Mouse (Mus musculus) hindbrain, embryonic 15.5 days (tissue): ENCODE results near the gene Pard3. TPM values are rescaled to one million over a fixed set of nuclear protein-coding genes. Genes with fewer than 3 reads are reported as not detected.

Experiments
- ATAC-seq: fragments of 200-750 bp; cut with Nextera tagmentation; 2 replicates; pipeline ENCODE4 v1.8.0; 2017; ENCODE audit warnings: low read depth, moderate number of reproducible peaks, moderate TSS enrichment; ENCODE audit not compliant: low FRiP score
- H3K27ac ChIP-seq: fragments of 300-500 bp; sonication (generic); replicated peaks from 2 replicates; pipeline ENCODE4 v1.5.1; 2015; ENCODE audit warnings: mild to moderate bottlenecking, inconsistent platforms
- H3K27me3 ChIP-seq: fragments of 300-500 bp; sonication (generic); 2 replicates; pipeline ENCODE4 v1.6.1; 2015; ENCODE audit warnings: control low read depth, inconsistent platforms
- H3K36me3 ChIP-seq: fragments of 300-500 bp; sonication (generic); 2 replicates; pipeline ENCODE4 v1.6.1; 2015; ENCODE audit warnings: control low read depth, inconsistent platforms
- H3K4me1 ChIP-seq: fragments of 300-500 bp; sonication (generic); replicated peaks from 2 replicates; pipeline ENCODE4 v1.6.1; 2015; ENCODE audit warnings: control low read depth, inconsistent platforms
- H3K4me2 ChIP-seq: fragments of 300-500 bp; sonication (generic); 2 replicates; pipeline ENCODE4 v1.6.1; 2015; ENCODE audit warnings: moderate library complexity, mild to moderate bottlenecking, inconsistent platforms
- H3K4me3 ChIP-seq: fragments of 300-500 bp; sonication (generic); 2 replicates; pipeline ENCODE4 v1.5.1; 2015; ENCODE audit warnings: mild to moderate bottlenecking, inconsistent platforms
- H3K9ac ChIP-seq: fragments of 300-500 bp; sonication (generic); 2 replicates; pipeline ENCODE4 v1.6.1; 2015; ENCODE audit warnings: inconsistent platforms
- H3K9me3 ChIP-seq: fragments of 300-500 bp; sonication (generic); 2 replicates; pipeline ENCODE4 v1.6.1; 2016; ENCODE audit warnings: control low read depth, inconsistent platforms
- WGBS: fragments of 180-500 bp; shearing (Covaris S2); methylation state at CpG from one replicate; pipeline ENCODE4 v1.1.7; 2015; 5-methylcytosine and 5-hydroxymethylcytosine counted together
- polyA plus RNA-seq: library from polyadenylated mRNA; unstranded; fragments of >200 nt; fragmentation: Nextera tagmentation; extraction: Ambion mirVana; gene quantifications from 2 replicates; pipeline ENCODE4 v1.2.1, GENCODE M21; 2015

The Pard3 gene
- polyA plus RNA-seq, 1 experiment from 2014 or later = 18.2 TPM

- Histone ChIP-seq H3K36me3 (no peaks in the 10 kb centered on the region), H3K27ac (peak overlapping the region; percentile 57; the same call in 1 of the 2 replicates), H3K4me3 (no peak overlapping the region), H3K4me1 (peaks cover 19% of the 10 kb centered on the region), H3K4me2 (no peak overlapping the region), H3K9me3 (no peaks in the 10 kb centered on the region), H3K9ac (no peak overlapping the region), H3K27me3 (no peaks in the 10 kb centered on the region)
- ATAC-seq = no peak
- 74% methylated on average over 9 of the region's 9 CpGs for WGBS
Measured at GRCm38 (mm10) chr8:127440161-127440833, 376.6 kb downstream of the Pard3 start.

- H3K4me2 ChIP-seq = no peak overlapping the region
- peaks cover 19% of the 10 kb centered on the region for H3K4me1 ChIP-seq
- no peaks in the 10 kb centered on the region for H3K9me3 ChIP-seq
- H3K36me3 ChIP-seq = no peaks in the 10 kb centered on the region
- H3K27me3 ChIP-seq = no peaks in the 10 kb centered on the region
- WGBS = 70% methylated on average over 6 of the region's 6 CpGs
- no peak overlapping the region for H3K4me3 ChIP-seq
- H3K9ac ChIP-seq = no peak overlapping the region
- H3K27ac ChIP-seq = no peak overlapping the region
- 0 out of 2 replicates have a peak, but pooled peaks have one; percentile 64 for ATAC-seq
Measured at GRCm38 (mm10) chr8:127440834-127441485, 377.3 kb downstream of the Pard3 start.

GRCm38 (mm10) chr8:127447401-127447800 is 383.7 kb downstream of the Pard3 start:
- 97% methylated on average over 1 of the region's 1 CpGs for WGBS
- H3K4me1 ChIP-seq = peaks cover 20% of the 10 kb centered on the region

GRCm38 (mm10) chr8:127449066-127449840 is 385.6 kb downstream of the Pard3 start:
- Histone ChIP-seq H3K4me1 (peaks cover 24% of the 10 kb centered on the region), H3K36me3 (no peaks in the 10 kb centered on the region)
- ATAC-seq = no peak

More at GRCm38 (mm10) chr8:127447401-127447800, 383.7 kb downstream of the Pard3 start:
- no peak overlapping the region for H3K4me3 ChIP-seq
- H3K27ac ChIP-seq = no peak overlapping the region
- H3K9ac ChIP-seq = no peak overlapping the region
- no peak overlapping the region for H3K4me2 ChIP-seq
- no peaks in the 10 kb centered on the region for H3K36me3 ChIP-seq
- ATAC-seq = no peak
- no peaks in the 10 kb centered on the region for H3K27me3 ChIP-seq
- H3K9me3 ChIP-seq = no peaks in the 10 kb centered on the region

GRCm38 (mm10) chr8:127450954-127451668 is 387.4 kb downstream of the Pard3 start:
- H3K9me3 ChIP-seq = no peaks in the 10 kb centered on the region
- peak overlapping the region; percentile 53; the same call in 1 of the 2 replicates for H3K27ac ChIP-seq
- H3K36me3 ChIP-seq = no peaks in the 10 kb centered on the region
- 22% methylated on average over 14 of the region's 14 CpGs for WGBS
- no peak overlapping the region for H3K9ac ChIP-seq
- no peaks in the 10 kb centered on the region for H3K27me3 ChIP-seq
- H3K4me3 ChIP-seq = no peak overlapping the region
- peak; percentile 85 for ATAC-seq
- peaks cover 24% of the 10 kb centered on the region for H3K4me1 ChIP-seq
- H3K4me2 ChIP-seq = peak overlapping the region; percentile 11; the same call in 1 of the 2 replicates

More at GRCm38 (mm10) chr8:127449066-127449840, 385.6 kb downstream of the Pard3 start:
- WGBS = 96% methylated on average over 6 of the region's 6 CpGs
- Histone ChIP-seq H3K27ac (no peak overlapping the region), H3K27me3 (no peaks in the 10 kb centered on the region), H3K4me2 (no peak overlapping the region), H3K9ac (no peak overlapping the region), H3K9me3 (no peaks in the 10 kb centered on the region), H3K4me3 (no peak overlapping the region)

GRCm38 (mm10) chr8:127452364-127452763 is 388.7 kb downstream of the Pard3 start:
- Histone ChIP-seq H3K27me3 (no peaks in the 10 kb centered on the region), H3K4me1 (peaks cover 24% of the 10 kb centered on the region), H3K9ac (no peak overlapping the region), H3K4me3 (no peak overlapping the region), H3K36me3 (no peaks in the 10 kb centered on the region), H3K4me2 (no peak overlapping the region), H3K9me3 (no peaks in the 10 kb centered on the region), H3K27ac (no peak overlapping the region)
- ATAC-seq = no peak
- 44% methylated on average over 6 of the region's 6 CpGs for WGBS

GRCm38 (mm10) chr8:127457901-127458300 is 394.2 kb downstream of the Pard3 start:
- no peak overlapping the region for H3K4me3 ChIP-seq
- no peak overlapping the region for H3K9ac ChIP-seq
- no peak for ATAC-seq
- no peaks in the 10 kb centered on the region for H3K4me1 ChIP-seq
- H3K4me2 ChIP-seq = no peak overlapping the region
- H3K9me3 ChIP-seq = no peaks in the 10 kb centered on the region
- no peaks in the 10 kb centered on the region for H3K27me3 ChIP-seq
- 65% methylated on average over 3 of the region's 3 CpGs for WGBS
- no peak overlapping the region for H3K27ac ChIP-seq
- H3K36me3 ChIP-seq = no peaks in the 10 kb centered on the region

- H3K4me3 ChIP-seq = no peak overlapping the region
- no peaks in the 10 kb centered on the region for H3K27me3 ChIP-seq
- H3K36me3 ChIP-seq = no peaks in the 10 kb centered on the region
- H3K4me2 ChIP-seq = no peak overlapping the region
- H3K4me1 ChIP-seq = no peaks in the 10 kb centered on the region
- WGBS = 87% methylated on average over 3 of the region's 3 CpGs
- no peaks in the 10 kb centered on the region for H3K9me3 ChIP-seq
- no peak overlapping the region for H3K27ac ChIP-seq
- no peak overlapping the region for H3K9ac ChIP-seq
- no peak for ATAC-seq
Measured at GRCm38 (mm10) chr8:127461173-127461572, 397.5 kb downstream of the Pard3 start.

GRCm38 (mm10) chr8:127462378-127462935 is 398.8 kb downstream of the Pard3 start:
- Histone ChIP-seq H3K4me2 (no peak overlapping the region), H3K27me3 (no peaks in the 10 kb centered on the region), H3K27ac (no peak overlapping the region), H3K9ac (no peak overlapping the region), H3K4me1 (no peaks in the 10 kb centered on the region), H3K36me3 (no peaks in the 10 kb centered on the region), H3K9me3 (no peaks in the 10 kb centered on the region), H3K4me3 (no peak overlapping the region)
- ATAC-seq = no peak
- WGBS = 92% methylated on average over 2 of the region's 2 CpGs

- Histone ChIP-seq H3K4me2 (no peak overlapping the region), H3K27me3 (no peaks in the 10 kb centered on the region), H3K4me3 (no peak overlapping the region), H3K9ac (no peak overlapping the region), H3K27ac (no peak overlapping the region), H3K4me1 (no peaks in the 10 kb centered on the region), H3K9me3 (no peaks in the 10 kb centered on the region), H3K36me3 (no peaks in the 10 kb centered on the region)
- 97% methylated on average over 1 of the region's 1 CpGs for WGBS
- ATAC-seq = no peak
Measured at GRCm38 (mm10) chr8:127464300-127464699, 400.6 kb downstream of the Pard3 start.

- H3K36me3 ChIP-seq = no peaks in the 10 kb centered on the region
- H3K4me1 ChIP-seq = no peaks in the 10 kb centered on the region
- 77% methylated on average over 2 of the region's 2 CpGs for WGBS
- H3K27me3 ChIP-seq = no peaks in the 10 kb centered on the region
- no peak overlapping the region for H3K9ac ChIP-seq
- no peak overlapping the region for H3K4me2 ChIP-seq
- H3K9me3 ChIP-seq = no peaks in the 10 kb centered on the region
- no peak overlapping the region for H3K4me3 ChIP-seq
- no peak overlapping the region for H3K27ac ChIP-seq
- ATAC-seq = no peak
Measured at GRCm38 (mm10) chr8:127472204-127472603, 408.5 kb downstream of the Pard3 start.
